Mouse (Mus musculus) liver, adult 2 months (tissue): Measurements from ENCODE around the gene Ttc30a1.

ENCODE experiments used
- CTCF ChIP-seq: fragments of 200-500 bp; IDR thresholded peaks from 2 replicates; pipeline ENCODE4 v1.5.1; 2011; ENCODE audit warnings: low read depth, low read length, control low read depth
- POLR2A ChIP-seq: fragments of 200-500 bp; IDR thresholded peaks from 2 replicates; pipeline ENCODE4 v1.6.1; 2011; ENCODE audit warnings: low read length, control low read depth; ENCODE audit not compliant: insufficient read depth; ENCODE audit errors: extremely low read depth

DNA sequence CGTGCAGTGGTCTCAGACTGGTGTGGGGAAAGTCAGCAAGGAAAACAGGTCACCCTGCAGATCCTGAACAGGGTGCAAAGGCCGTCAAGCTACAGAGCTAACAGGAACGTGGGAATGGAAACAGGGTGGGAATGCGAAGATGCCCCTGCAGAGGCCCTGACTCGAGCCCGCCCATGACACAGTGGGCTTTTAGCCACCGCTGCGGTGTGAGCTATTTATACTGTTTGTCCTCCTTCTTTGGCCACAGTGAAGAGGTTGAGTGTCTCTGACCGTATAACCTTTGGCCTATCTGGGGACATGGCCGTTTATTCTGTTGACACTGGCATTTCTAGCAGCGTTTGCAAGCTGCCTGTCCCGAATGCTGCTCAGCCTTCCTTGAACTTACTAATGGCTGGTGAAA lies 17.9 kb upstream of the Ttc30a1 start:
- TF ChIP-seq CTCF (no peak), POLR2A (no peak)
